Mouse (Mus musculus) left cerebral cortex, adult 8-10 months (tissue): ENCODE data around the gene Ackr1. TPM values are rescaled to one million over a fixed set of nuclear protein-coding genes. Genes with fewer than 3 reads are reported as not detected.
"Not testable (repeated sequence)": the region's sequence is repeated elsewhere in the genome, so short reads cannot be mapped to it uniquely, and the experiment has no call there.

Source experiments
- DNase-seq, 2 experiments: peaks; one replicate each; pipeline ENCODE4 v3.0.0; 2022; ENCODE audit warnings: low spot score in 2 of 2
- total RNA-seq, 4 experiments: library from RNA; stranded (reverse); gene quantifications; 2 replicates each; pipeline ENCODE4 v1.2.4; 2022

Ackr1 gene
- total RNA-seq, 4 experiments from 2014 or later: 58.7 to 67.1 (median 61.4) TPM

GRCm38 (mm10) chr1:173349192-173349591, 15.6 kb upstream of the Ackr1 start:
- DNase-seq: no peak

GRCm38 (mm10) chr1:173348527-173348926, 15.0 kb upstream of the Ackr1 start:
- no peak for DNase-seq

GRCm38 (mm10) chr1:173345112-173345511, 11.6 kb upstream of the Ackr1 start:
- DNase-seq: no peak

- no peak for DNase-seq
Observed at GRCm38 (mm10) chr1:173343934-173344333, 10.4 kb upstream of the Ackr1 start.

- no peak for DNase-seq
Observed at GRCm38 (mm10) chr1:173342425-173342824, 8.9 kb upstream of the Ackr1 start.

GRCm38 (mm10) chr1:173339543-173339942, 6.0 kb upstream of the Ackr1 start:
- peak in 1 of 2 experiments; percentile 63 for DNase-seq

- DNase-seq: peak in 1 of 2 experiments; percentile 67
Observed at GRCm38 (mm10) chr1:173337008-173337407, 3.5 kb upstream of the Ackr1 start.

- DNase-seq: no peak
Observed at GRCm38 (mm10) chr1:173335903-173336302, 2.4 kb upstream of the Ackr1 start.

GRCm38 (mm10) chr1:173332418-173332817, 1.1 kb downstream of the Ackr1 start:
- no peak for DNase-seq

GRCm38 (mm10) chr1:173329743-173330142, 3.8 kb downstream of the Ackr1 start:
- DNase-seq: no peak

GRCm38 (mm10) chr1:173329185-173329584, 4.4 kb downstream of the Ackr1 start:
- DNase-seq: no peak

GRCm38 (mm10) chr1:173328446-173328845, 5.1 kb downstream of the Ackr1 start:
- DNase-seq: no peak

- DNase-seq: no peak
Observed at GRCm38 (mm10) chr1:173326552-173326951, 7.0 kb downstream of the Ackr1 start.

- DNase-seq: no peak
Observed at GRCm38 (mm10) chr1:173325395-173325794, 8.2 kb downstream of the Ackr1 start.

GRCm38 (mm10) chr1:173324961-173325360, 8.6 kb downstream of the Ackr1 start:
- DNase-seq: no peak

GRCm38 (mm10) chr1:173323839-173324585, 9.5 kb downstream of the Ackr1 start:
- DNase-seq: no peak

GRCm38 (mm10) chr1:173322249-173322627, 11.3 kb downstream of the Ackr1 start:
- no peak for DNase-seq

- no peak for DNase-seq
Observed at GRCm38 (mm10) chr1:173321593-173322248, 11.8 kb downstream of the Ackr1 start.

GRCm38 (mm10) chr1:173317925-173318477, 15.5 kb downstream of the Ackr1 start:
- no peak for DNase-seq

- DNase-seq: no peak
Observed at GRCm38 (mm10) chr1:173315725-173316124, 17.8 kb downstream of the Ackr1 start.

GRCm38 (mm10) chr1:173313535-173314050, 20.0 kb downstream of the Ackr1 start:
- DNase-seq: not testable (repeated sequence)

GRCm38 (mm10) chr1:173302795-173303194, 30.8 kb downstream of the Ackr1 start:
- not testable (repeated sequence) for DNase-seq
